Mouse (Mus musculus) CH12F3 (cell line): ENCODE data around the gene Tecta.

ENCODE experiments used
- in situ Hi-C: fragments of 300-500 bp; cut with MboI; formaldehyde crosslinking; loops from 2 replicates; pipeline ENCODE4 v1.14.3; 2020; ENCODE audit warnings: low sequenced_read_pairs

Gene Tecta

GRCm38 (mm10) chr9:42388490-42388889, 11.2 kb downstream of the Tecta start:
- in situ Hi-C loops: no loop called here

- in situ Hi-C loops: no loop called here
Measured at GRCm38 (mm10) chr9:42387038-42387437, 12.7 kb downstream of the Tecta start.

GRCm38 (mm10) chr9:42385656-42386055, 14.1 kb downstream of the Tecta start:
- in situ Hi-C loops: no loop called here

GRCm38 (mm10) chr9:42382628-42383347, 16.9 kb downstream of the Tecta start:
- in situ Hi-C loops: no loop called here

GRCm38 (mm10) chr9:42382063-42382462, 17.7 kb downstream of the Tecta start:
- in situ Hi-C loops: no loop called here

GRCm38 (mm10) chr9:42378071-42378470, 21.7 kb downstream of the Tecta start:
- in situ Hi-C loops: no loop called here

- in situ Hi-C loops: no loop called here
Measured at GRCm38 (mm10) chr9:42377656-42378055, 22.1 kb downstream of the Tecta start.

- in situ Hi-C loops: no loop called here
Measured at GRCm38 (mm10) chr9:42371670-42372368, 27.9 kb downstream of the Tecta start.

- in situ Hi-C loops: no loop called here
Measured at GRCm38 (mm10) chr9:42357585-42357984, 42.1 kb downstream of the Tecta start.

- in situ Hi-C loops: no loop called here
Measured at GRCm38 (mm10) chr9:42354871-42355270, 44.9 kb downstream of the Tecta start.

- in situ Hi-C loops: loop anchor here (25.0 kb wide), 1 partner anchor 588 kb away; the partner anchor contains the start of gene Grik4
Measured at GRCm38 (mm10) chr9:42349791-42350190, 49.9 kb downstream of the Tecta start.

GRCm38 (mm10) chr9:42346297-42346696, 53.4 kb downstream of the Tecta start:
- in situ Hi-C loops: loop anchor here (25.0 kb wide), 1 partner anchor 591 kb away; the partner anchor contains the start of gene Grik4

- in situ Hi-C loops: loop anchor here (25.0 kb wide), 1 partner anchor 598 kb away; the partner anchor contains the start of gene Grik4
Measured at GRCm38 (mm10) chr9:42339151-42339550, 60.6 kb downstream of the Tecta start.

GRCm38 (mm10) chr9:42337026-42337425, 62.7 kb downstream of the Tecta start:
- in situ Hi-C loops: loop anchor here (25.0 kb wide), 1 partner anchor 600 kb away; the partner anchor contains the start of gene Grik4

- in situ Hi-C loops: loop anchor here (25.0 kb wide), 1 partner anchor 601 kb away; the partner anchor contains the start of gene Grik4
Measured at GRCm38 (mm10) chr9:42336575-42336974, 63.2 kb downstream of the Tecta start.

GRCm38 (mm10) chr9:42334885-42335284, 64.8 kb downstream of the Tecta start:
- in situ Hi-C loops: loop anchor here (25.0 kb wide), 1 partner anchor 602 kb away; the partner anchor contains the start of gene Grik4

GRCm38 (mm10) chr9:42332692-42333091, 67.0 kb downstream of the Tecta start:
- in situ Hi-C loops: loop anchor here (25.0 kb wide), 1 partner anchor 605 kb away; the partner anchor contains the start of gene Grik4

- in situ Hi-C loops: loop anchor here (25.0 kb wide), 1 partner anchor 606 kb away; the partner anchor contains the start of gene Grik4
Measured at GRCm38 (mm10) chr9:42331341-42331740, 68.4 kb downstream of the Tecta start.

- in situ Hi-C loops: loop anchor here (25.0 kb wide), 1 partner anchor 608 kb away; the partner anchor contains the start of gene Grik4
Measured at GRCm38 (mm10) chr9:42329753-42330152, 70.0 kb downstream of the Tecta start.

- in situ Hi-C loops: loop anchor here (25.0 kb wide), 1 partner anchor 610 kb away; the partner anchor contains the start of gene Grik4
Measured at GRCm38 (mm10) chr9:42326688-42327440, 72.9 kb downstream of the Tecta start.
